Mouse (Mus musculus) neural tube, embryonic 12.5 days (tissue): ENCODE measurements at regions not wholly inside any gene's neighbourhood (a gene's known extent, or its start where the extent isn't known, plus 50 kb on each side); places are given as distances from the start of the nearest gene placed in this dataset.

Source experiments
- ATAC-seq: fragments of 200-750 bp; cut with Nextera tagmentation; 2 replicates; pipeline ENCODE4 v1.8.0; 2017; ENCODE audit warnings: low read depth, mild to moderate bottlenecking, moderate TSS enrichment, moderate library complexity; ENCODE audit not compliant: low FRiP score
- H3K27ac ChIP-seq: fragments of 300-500 bp; sonication (generic); 2 replicates; pipeline ENCODE4 v1.5.1; 2016
- H3K27me3 ChIP-seq: fragments of 300-500 bp; sonication (generic); replicated peaks from 2 replicates; pipeline ENCODE4 v1.6.1; 2016; ENCODE audit warnings: mild to moderate bottlenecking
- H3K36me3 ChIP-seq: fragments of 300-500 bp; sonication (generic); 2 replicates; pipeline ENCODE4 v1.6.1; 2016; ENCODE audit warnings: mild to moderate bottlenecking
- H3K4me1 ChIP-seq: fragments of 300-500 bp; sonication (generic); 2 replicates; pipeline ENCODE4 v1.6.1; 2016
- H3K4me2 ChIP-seq: fragments of 300-500 bp; sonication (generic); replicated peaks from 2 replicates; pipeline ENCODE4 v1.6.1; 2016; ENCODE audit warnings: mild to moderate bottlenecking
- H3K4me3 ChIP-seq: fragments of 300-500 bp; sonication (generic); 2 replicates; pipeline ENCODE4 v1.5.1; 2016
- H3K9ac ChIP-seq: fragments of 300-500 bp; sonication (generic); 2 replicates; pipeline ENCODE4 v1.6.1; 2016; ENCODE audit warnings: mild to moderate bottlenecking
- H3K9me3 ChIP-seq: fragments of 300-500 bp; sonication (generic); 2 replicates; pipeline ENCODE4 v1.6.1; 2016; ENCODE audit warnings: mild to moderate bottlenecking
- WGBS: fragments of 180-500 bp; shearing (Covaris S2); methylation state at CpG from one replicate; pipeline ENCODE4 v1.1.7; 2016; 5-methylcytosine and 5-hydroxymethylcytosine counted together

- H3K4me3 ChIP-seq: no peak overlapping the region
- no peak overlapping the region for H3K27ac ChIP-seq
- H3K4me2 ChIP-seq: no peak overlapping the region
- H3K4me1 ChIP-seq: peaks cover 8% of the 10 kb centered on the region
- no peaks in the 10 kb centered on the region for H3K9me3 ChIP-seq
- 77% methylated on average over 5 of the region's 5 CpGs for WGBS
- H3K36me3 ChIP-seq: no peaks in the 10 kb centered on the region
- H3K9ac ChIP-seq: no peak overlapping the region
- no peak for ATAC-seq
- H3K27me3 ChIP-seq: no peaks in the 10 kb centered on the region
Observed at GRCm38 (mm10) chr17:80891656-80892055, 52.8 kb upstream of the Tmem178 start.

- no peak for ATAC-seq
- 96% methylated on average over 4 of the region's 4 CpGs for WGBS
- no peak overlapping the region for H3K4me3 ChIP-seq
- peaks cover 13% of the 10 kb centered on the region for H3K4me1 ChIP-seq
- no peak overlapping the region for H3K4me2 ChIP-seq
- H3K9me3 ChIP-seq: no peaks in the 10 kb centered on the region
- no peaks in the 10 kb centered on the region for H3K36me3 ChIP-seq
- no peak overlapping the region for H3K9ac ChIP-seq
- no peak overlapping the region for H3K27ac ChIP-seq
- H3K27me3 ChIP-seq: no peaks in the 10 kb centered on the region
Observed at GRCm38 (mm10) chr17:80889095-80889494, 55.3 kb upstream of the Tmem178 start.

DNA sequence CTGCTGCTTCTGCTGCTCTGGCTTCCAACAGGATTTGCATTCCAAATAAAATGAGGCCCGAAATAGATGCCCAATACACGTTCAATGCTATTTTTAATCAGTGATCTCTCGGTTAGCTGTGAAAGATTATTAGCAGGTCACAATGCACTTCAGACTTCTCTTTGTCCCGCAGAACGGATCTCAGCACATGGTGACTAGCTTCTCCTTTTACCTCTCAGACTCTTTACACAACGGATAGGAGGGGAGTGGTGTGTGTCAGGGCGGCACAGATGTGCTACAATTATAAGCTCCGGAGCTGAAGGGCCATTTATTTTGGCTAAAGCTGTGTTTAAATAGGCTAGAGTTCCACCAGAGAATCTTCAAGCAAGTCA is 56.7 kb upstream of the Tmem178 start:
- Histone ChIP-seq H3K27ac (peak overlapping the region; percentile 29; the same call in 1 of the 2 replicates), H3K4me2 (peak overlapping the region; percentile 45), H3K4me1 (peaks cover 13% of the 10 kb centered on the region), H3K4me3 (no peak overlapping the region), H3K9ac (no peak overlapping the region), H3K27me3 (no peaks in the 10 kb centered on the region), H3K9me3 (no peaks in the 10 kb centered on the region), H3K36me3 (no peaks in the 10 kb centered on the region)
- WGBS: 15% methylated on average over 8 of the region's 8 CpGs
- no peak for ATAC-seq

GRCm38 (mm10) chr17:80887021-80887748 is 57.2 kb upstream of the Tmem178 start:
- H3K4me1 ChIP-seq: peaks cover 13% of the 10 kb centered on the region
- no peaks in the 10 kb centered on the region for H3K36me3 ChIP-seq
- peak overlapping the region; percentile 45 for H3K4me2 ChIP-seq
- no peak overlapping the region for H3K9ac ChIP-seq
- H3K27me3 ChIP-seq: no peaks in the 10 kb centered on the region
- H3K4me3 ChIP-seq: no peak overlapping the region
- WGBS: 6% methylated on average over 18 of the region's 18 CpGs
- peak overlapping the region; percentile 29; the same call in 1 of the 2 replicates for H3K27ac ChIP-seq
- peak; percentile 77 for ATAC-seq
- H3K9me3 ChIP-seq: no peaks in the 10 kb centered on the region

GRCm38 (mm10) chr17:80886211-80886701 is 58.2 kb upstream of the Tmem178 start:
- no peaks in the 10 kb centered on the region for H3K36me3 ChIP-seq
- no peak overlapping the region for H3K4me2 ChIP-seq
- no peak overlapping the region for H3K4me3 ChIP-seq
- peaks cover 13% of the 10 kb centered on the region for H3K4me1 ChIP-seq
- no peak overlapping the region for H3K9ac ChIP-seq
- no peak overlapping the region for H3K27ac ChIP-seq
- WGBS: 78% methylated on average over 3 of the region's 3 CpGs
- no peak for ATAC-seq
- H3K27me3 ChIP-seq: no peaks in the 10 kb centered on the region
- H3K9me3 ChIP-seq: no peaks in the 10 kb centered on the region

- Histone ChIP-seq H3K4me1 (peaks cover 13% of the 10 kb centered on the region), H3K27me3 (no peaks in the 10 kb centered on the region), H3K9me3 (no peaks in the 10 kb centered on the region), H3K9ac (no peak overlapping the region), H3K4me2 (no peak overlapping the region), H3K27ac (no peak overlapping the region), H3K36me3 (no peaks in the 10 kb centered on the region), H3K4me3 (no peak overlapping the region)
- ATAC-seq: no peak
- WGBS: 89% methylated on average over 9 of the region's 9 CpGs
Observed at GRCm38 (mm10) chr17:80885706-80886105, 58.7 kb upstream of the Tmem178 start.

- ATAC-seq: no peak
- no peak overlapping the region for H3K4me3 ChIP-seq
- peaks cover 13% of the 10 kb centered on the region for H3K4me1 ChIP-seq
- H3K9me3 ChIP-seq: no peaks in the 10 kb centered on the region
- no peaks in the 10 kb centered on the region for H3K36me3 ChIP-seq
- no peak overlapping the region for H3K4me2 ChIP-seq
- no peak overlapping the region for H3K9ac ChIP-seq
- WGBS: 54% methylated on average over 2 of the region's 2 CpGs
- H3K27ac ChIP-seq: no peak overlapping the region
- no peaks in the 10 kb centered on the region for H3K27me3 ChIP-seq
Observed at GRCm38 (mm10) chr17:80884886-80885285, 59.5 kb upstream of the Tmem178 start.

GRCm38 (mm10) chr17:80882476-80882875 is 62.0 kb upstream of the Tmem178 start:
- Histone ChIP-seq H3K4me3 (no peak overlapping the region), H3K9me3 (no peaks in the 10 kb centered on the region), H3K4me1 (peaks cover 12% of the 10 kb centered on the region), H3K27me3 (no peaks in the 10 kb centered on the region), H3K4me2 (no peak overlapping the region), H3K36me3 (no peaks in the 10 kb centered on the region), H3K9ac (no peak overlapping the region), H3K27ac (no peak overlapping the region)
- ATAC-seq: no peak
- 85% methylated on average over 3 of the region's 3 CpGs for WGBS

DNA sequence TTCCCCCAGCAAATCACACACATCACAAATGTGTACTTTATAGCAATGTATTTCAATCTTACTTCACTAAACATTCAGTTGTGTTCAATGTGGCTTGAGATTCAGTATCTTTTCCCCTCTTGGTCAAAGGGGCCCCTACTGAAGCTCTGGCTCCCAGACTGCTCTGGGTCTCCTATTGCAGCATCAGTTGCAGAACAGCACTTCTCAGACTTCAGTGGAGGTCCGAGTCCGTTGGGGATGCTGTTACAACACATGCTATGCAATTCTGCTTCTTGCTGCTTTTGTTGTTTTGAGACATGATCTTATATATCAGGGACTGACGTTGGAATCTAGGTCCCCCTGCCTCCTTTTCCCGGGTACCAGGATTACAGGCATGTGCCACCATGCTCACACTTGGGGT is 64.1 kb upstream of the Tmem178 start:
- no peak overlapping the region for H3K27ac ChIP-seq
- no peaks in the 10 kb centered on the region for H3K4me1 ChIP-seq
- no peak overlapping the region for H3K4me3 ChIP-seq
- no peaks in the 10 kb centered on the region for H3K27me3 ChIP-seq
- no peak overlapping the region for H3K9ac ChIP-seq
- no peak for ATAC-seq
- no peaks in the 10 kb centered on the region for H3K9me3 ChIP-seq
- H3K4me2 ChIP-seq: no peak overlapping the region
- no peaks in the 10 kb centered on the region for H3K36me3 ChIP-seq
- WGBS: 79% methylated on average over 4 of the region's 4 CpGs

DNA sequence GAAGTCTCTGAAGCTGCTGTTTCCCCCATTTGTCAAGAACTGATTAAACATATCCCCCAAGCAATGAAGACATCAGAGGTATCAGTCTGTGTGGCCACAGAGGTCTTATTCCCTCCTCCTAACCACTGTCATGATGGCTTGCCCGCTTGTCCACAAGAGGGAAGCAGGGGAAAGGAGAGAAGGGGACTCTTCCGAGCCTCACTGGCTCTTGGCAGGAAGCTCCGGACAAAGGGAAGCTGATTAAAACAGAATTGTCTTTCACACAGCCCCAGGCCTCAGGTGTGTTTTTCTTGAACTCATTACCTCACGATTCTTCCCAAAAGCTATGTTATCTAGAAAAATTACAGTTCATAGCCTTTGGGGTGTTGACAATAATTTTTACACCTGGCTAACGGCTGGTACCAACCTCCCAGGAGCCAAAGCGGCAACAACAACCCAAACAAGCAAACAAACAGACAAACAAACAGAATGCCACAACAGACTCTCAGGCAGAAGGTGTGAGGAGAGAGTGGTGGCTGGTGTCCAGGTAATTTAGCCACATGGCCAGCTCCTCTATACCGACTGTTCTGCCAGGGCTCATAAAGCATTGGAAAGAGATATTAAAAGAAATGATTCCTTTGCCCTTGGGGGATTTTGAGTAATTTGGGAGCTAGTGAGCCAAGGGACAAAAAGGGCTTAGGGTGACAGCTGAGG is 68.9 kb upstream of the Tmem178 start:
- peak; percentile 37; the same call in 1 of the 2 replicates for ATAC-seq
- Histone ChIP-seq H3K9me3 (no peaks in the 10 kb centered on the region), H3K4me3 (no peak overlapping the region), H3K4me1 (no peaks in the 10 kb centered on the region), H3K4me2 (no peak overlapping the region), H3K27me3 (no peaks in the 10 kb centered on the region), H3K9ac (no peak overlapping the region), H3K36me3 (no peaks in the 10 kb centered on the region), H3K27ac (no peak overlapping the region)
- 47% methylated on average over 7 of the region's 7 CpGs for WGBS

DNA sequence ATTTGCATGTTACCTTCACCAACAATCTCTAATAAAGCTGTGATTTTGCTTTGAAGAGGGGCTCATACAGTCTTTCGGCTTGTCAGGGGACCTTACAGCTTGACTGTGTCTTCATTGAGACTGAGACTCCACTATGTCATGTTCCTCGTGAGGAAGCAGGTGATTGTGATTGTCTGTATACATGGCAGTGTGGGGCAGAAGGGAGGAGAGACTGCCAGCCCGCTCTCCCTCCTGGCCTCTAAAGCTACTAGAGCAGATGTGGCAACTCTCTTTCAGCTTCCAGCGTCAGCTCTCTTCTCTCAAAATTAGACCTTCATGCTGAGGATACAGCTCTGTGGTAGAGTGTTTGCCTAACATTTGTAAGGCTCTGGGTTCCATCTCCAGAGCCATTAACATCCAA is 73.5 kb upstream of the Tmem178 start:
- no peak overlapping the region for H3K27ac ChIP-seq
- no peak overlapping the region for H3K4me2 ChIP-seq
- no peak overlapping the region for H3K4me3 ChIP-seq
- no peaks in the 10 kb centered on the region for H3K9me3 ChIP-seq
- no peak overlapping the region for H3K9ac ChIP-seq
- no peaks in the 10 kb centered on the region for H3K4me1 ChIP-seq
- no peak for ATAC-seq
- no peaks in the 10 kb centered on the region for H3K36me3 ChIP-seq
- WGBS: 84% methylated on average over 4 of the region's 4 CpGs
- no peaks in the 10 kb centered on the region for H3K27me3 ChIP-seq

DNA sequence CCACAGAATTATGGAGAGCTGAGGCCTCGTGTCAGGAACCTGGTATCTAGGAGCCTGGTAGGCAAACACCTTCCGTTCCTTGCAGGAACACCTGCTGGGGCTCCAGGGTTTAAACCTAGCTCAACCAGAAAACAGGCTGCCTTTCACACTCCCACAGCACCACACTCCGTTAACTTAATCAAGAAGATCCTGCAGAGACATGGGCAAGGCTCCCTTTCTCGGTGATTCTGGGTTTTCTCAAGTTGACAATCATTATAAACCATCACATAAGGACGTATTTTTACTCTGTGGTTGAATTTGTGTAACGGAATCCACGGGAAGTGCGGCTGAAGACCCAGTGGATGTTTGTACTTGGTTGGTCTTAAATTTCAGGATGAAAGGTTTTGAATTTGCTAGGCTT is 82.1 kb upstream of the Tmem178 start:
- no peak for ATAC-seq
- Histone ChIP-seq H3K4me3 (no peak overlapping the region), H3K36me3 (no peaks in the 10 kb centered on the region), H3K4me1 (no peaks in the 10 kb centered on the region), H3K27me3 (no peaks in the 10 kb centered on the region), H3K4me2 (no peak overlapping the region), H3K27ac (no peak overlapping the region), H3K9me3 (no peaks in the 10 kb centered on the region), H3K9ac (no peak overlapping the region)
- 88% methylated on average over 8 of the region's 8 CpGs for WGBS
